18 mouse cellular contexts compared by ENCODE assay signal in the genomic region with DNA sequence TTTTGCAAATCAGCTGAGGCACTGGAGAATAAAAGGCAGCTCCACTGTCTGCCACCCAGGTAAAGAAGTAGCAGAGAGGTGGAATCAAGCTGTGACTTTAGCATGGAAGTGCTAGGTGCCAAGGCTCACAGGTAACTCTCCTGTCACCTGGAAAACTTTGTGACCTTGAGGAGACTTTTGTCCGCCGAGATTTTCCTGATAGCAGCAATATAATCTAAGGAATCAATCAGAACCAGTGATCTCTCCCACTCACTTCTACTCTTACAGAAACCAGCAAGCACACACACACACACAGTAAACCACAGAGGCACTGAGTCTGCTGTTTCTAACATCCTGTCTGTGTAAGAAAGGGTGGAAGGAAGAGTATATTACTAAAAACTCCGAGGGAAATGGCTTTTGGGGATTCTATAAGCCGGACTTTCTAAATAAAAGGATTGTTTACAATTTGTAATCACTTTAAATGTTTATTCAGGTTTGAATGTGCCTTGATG.
DNase-seq lines count a peak whose midpoint lies in the region; ATAC-seq and TF ChIP-seq lines count a peak whose summit lies in the region.
"Had no signal": no experiment of that assay in that cellular context is flagged by ENCODE, and none has a peak within 500 bp of the region (broad histone marks: within the 10 kb centered on the region; RNA-seq: fewer than 3 reads in every experiment).

No protein-coding gene starts in this region.

- no peak for DNase-seq in neural tube, embryonic 10.5 days (ENCODE audit: extremely low spot score, low spot score)
- no peak for DNase-seq in adrenal gland, adult 8-10 months
- DNase-seq in heart, postnatal 14 days, result no peak
- DNase-seq in left cerebral cortex, postnatal 25 days (ENCODE audit: low spot score in 2 of 2), result no peak
- DNase-seq: cerebellum, adult 11-12 months; cerebellum, postnatal 36 days; heart, adult 18-20 months; liver, embryonic 13.5 days; spleen, adult 18-20 months had no signal

- no peak overlapping the region for H3K9ac ChIP-seq in neural tube, embryonic 12.5 days
- H3K9ac ChIP-seq in hindbrain, embryonic 13.5 days, result no peak overlapping the region
- no peak overlapping the region for H3K9ac ChIP-seq in midbrain, embryonic 13.5 days (replicated peaks)
- H3K9ac ChIP-seq: heart, embryonic 15.5 days; liver, embryonic 13.5 days; lung, embryonic 15.5 days; stomach, embryonic 15.5 days had no signal

- no peak overlapping the region for H3K4me3 ChIP-seq in neural tube, embryonic 12.5 days
- H3K4me3 ChIP-seq in hindbrain, embryonic 13.5 days, result no peak overlapping the region
- H3K4me3 ChIP-seq in midbrain, embryonic 13.5 days (replicated peaks), result no peak overlapping the region
- H3K4me3 ChIP-seq in olfactory bulb, adult 2 months (ENCODE audit: insufficient read depth, low read depth, low read length), result no peak overlapping the region
- H3K4me3 ChIP-seq: heart, embryonic 15.5 days; liver, embryonic 13.5 days; lung, embryonic 15.5 days; stomach, embryonic 15.5 days had no signal

- no peak for TF ChIP-seq CTCF in olfactory bulb, adult 2 months (IDR thresholded peaks at IDR 0.05; ENCODE audit: insufficient read depth, low read depth, low read length)

- WGBS in neural tube, embryonic 12.5 days, result 42% methylated on average over 4 of the region's 4 CpGs
- 34% methylated on average over 4 of the region's 4 CpGs for WGBS in hindbrain, embryonic 13.5 days
- 25% methylated on average over 4 of the region's 4 CpGs for WGBS in midbrain, embryonic 13.5 days
- 12% methylated on average over 4 of the region's 4 CpGs for WGBS in olfactory bulb, adult 2 months

- no peak overlapping the region for H3K27ac ChIP-seq in neural tube, embryonic 12.5 days
- peak overlapping the region; percentile 84 for H3K27ac ChIP-seq in hindbrain, embryonic 13.5 days
- H3K27ac ChIP-seq in midbrain, embryonic 13.5 days, result peak overlapping the region; percentile 84
- peak overlapping the region; percentile 25 for H3K27ac ChIP-seq in olfactory bulb, adult 2 months (ENCODE audit: insufficient read depth, low read depth, low read length)
- H3K27ac ChIP-seq: heart, embryonic 15.5 days; liver, embryonic 13.5 days; lung, embryonic 15.5 days; stomach, embryonic 15.5 days had no signal

- no peaks in the 10 kb centered on the region for H3K9me3 ChIP-seq in neural tube, embryonic 12.5 days
- H3K9me3 ChIP-seq in hindbrain, embryonic 13.5 days, result no peaks in the 10 kb centered on the region
- H3K9me3 ChIP-seq in midbrain, embryonic 13.5 days, result no peaks in the 10 kb centered on the region
- H3K9me3 ChIP-seq: heart, embryonic 15.5 days; liver, embryonic 13.5 days; lung, embryonic 15.5 days; stomach, embryonic 15.5 days had no signal

- TF ChIP-seq POLR2A in olfactory bulb, adult 2 months (IDR thresholded peaks at IDR 0.05; ENCODE audit: insufficient read depth, low read depth, low read length), result no peak

- H3K4me1 ChIP-seq in neural tube, embryonic 12.5 days, result peaks cover 10% of the 10 kb centered on the region
- H3K4me1 ChIP-seq in hindbrain, embryonic 13.5 days (replicated peaks), result peaks cover 24% of the 10 kb centered on the region
- peaks cover 25% of the 10 kb centered on the region for H3K4me1 ChIP-seq in midbrain, embryonic 13.5 days (replicated peaks)
- H3K4me1 ChIP-seq in olfactory bulb, adult 2 months (ENCODE audit: control insufficient read depth, insufficient read depth, low read length), result peaks cover 4% of the 10 kb centered on the region
- H3K4me1 ChIP-seq: heart, embryonic 15.5 days; liver, embryonic 13.5 days; lung, embryonic 15.5 days; stomach, embryonic 15.5 days had no signal

- no peak overlapping the region for H3K4me2 ChIP-seq in neural tube, embryonic 12.5 days (replicated peaks)
- H3K4me2 ChIP-seq in hindbrain, embryonic 13.5 days, result 0 out of 2 replicates have a peak overlapping the region, but pooled peaks have one; percentile 1
- 0 out of 2 replicates have a peak overlapping the region, but pooled peaks have one; percentile 3 for H3K4me2 ChIP-seq in midbrain, embryonic 13.5 days (replicated peaks)
- H3K4me2 ChIP-seq: heart, embryonic 15.5 days; liver, embryonic 13.5 days; lung, embryonic 15.5 days; stomach, embryonic 15.5 days had no signal

- no peaks in the 10 kb centered on the region for H3K27me3 ChIP-seq in neural tube, embryonic 12.5 days (replicated peaks)
- no peaks in the 10 kb centered on the region for H3K27me3 ChIP-seq in hindbrain, embryonic 13.5 days
- 0 out of 2 replicates have a peak, but pooled peaks cover 9% of the 10 kb centered on the region for H3K27me3 ChIP-seq in midbrain, embryonic 13.5 days
- H3K27me3 ChIP-seq: CH12.LX; heart, embryonic 15.5 days; liver, embryonic 13.5 days; lung, embryonic 15.5 days; stomach, embryonic 15.5 days had no signal

- peak; percentile 62; the same call in 1 of the 2 replicates for ATAC-seq in neural tube, embryonic 12.5 days (ENCODE audit: low FRiP score, low read depth)
- ATAC-seq in hindbrain, embryonic 13.5 days (ENCODE audit: low FRiP score), result no peak
- ATAC-seq in midbrain, embryonic 13.5 days, result peak; percentile 35
- ATAC-seq: inflammation-experienced regulatory T-cells, adult 6 months had no signal

- intact Hi-C loops in heart, postnatal 14 days (cut with DNase I), result no loop called here
- intact Hi-C loops in left cerebral cortex, postnatal 25 days (cut with DNase I), result loop anchor here (5.0 kb wide), 1 partner anchor 35 kb away; no protein-coding TSS in a partner anchor

- H3K36me3 ChIP-seq in neural tube, embryonic 12.5 days, result no peaks in the 10 kb centered on the region
- H3K36me3 ChIP-seq in hindbrain, embryonic 13.5 days, result no peaks in the 10 kb centered on the region
- H3K36me3 ChIP-seq in midbrain, embryonic 13.5 days, result no peaks in the 10 kb centered on the region
- H3K36me3 ChIP-seq: heart, embryonic 15.5 days; liver, embryonic 13.5 days; lung, embryonic 15.5 days; stomach, embryonic 15.5 days had no signal
